Mouse (Mus musculus) thymus, adult 2 months (tissue): ENCODE data around the gene Dab1. TPM values are rescaled to one million over a fixed set of nuclear protein-coding genes. Genes with fewer than 3 reads are reported as not detected.

Experiments used
- DNase-seq: peaks from one replicate; pipeline ENCODE4 v3.0.0; 2021
- H3K27ac ChIP-seq: fragments of 200-500 bp; 2 replicates; pipeline ENCODE4 v1.5.1; 2012; ENCODE audit warnings: low read length, control low read depth; ENCODE audit not compliant: control insufficient read depth, insufficient read depth
- H3K27me3 ChIP-seq: fragments of 200-500 bp; 2 replicates; pipeline ENCODE4 v1.6.1; 2012; ENCODE audit warnings: mild to moderate bottlenecking, low read length, moderate library complexity, mixed read lengths; ENCODE audit not compliant: control insufficient read depth, insufficient read depth
- H3K36me3 ChIP-seq: fragments of 200-500 bp; 2 replicates; pipeline ENCODE4 v1.6.1; 2012; ENCODE audit warnings: mild to moderate bottlenecking, low read length, moderate library complexity; ENCODE audit not compliant: control insufficient read depth, insufficient read depth
- H3K4me1 ChIP-seq: fragments of 200-500 bp; replicated peaks from 2 replicates; pipeline ENCODE4 v1.6.1; 2012; ENCODE audit warnings: low read length; ENCODE audit not compliant: control insufficient read depth, insufficient read depth
- H3K4me3 ChIP-seq: fragments of 200-500 bp; 2 replicates; pipeline ENCODE4 v1.5.1; 2012; ENCODE audit warnings: mild to moderate bottlenecking, low read length, control low read depth, moderate library complexity; ENCODE audit not compliant: control insufficient read depth, insufficient read depth
- CTCF ChIP-seq: fragments of 200-500 bp; IDR thresholded peaks from 2 replicates; pipeline ENCODE4 v1.5.1; 2012; ENCODE audit warnings: mild to moderate bottlenecking, control low read depth, low read length, moderate library complexity, borderline replicate concordance; ENCODE audit not compliant: control insufficient read depth, poor library complexity, insufficient read depth; ENCODE audit errors: extremely low read depth
- POLR2A ChIP-seq: fragments of 200-500 bp; IDR thresholded peaks from 2 replicates; pipeline ENCODE4 v1.6.1; 2012; ENCODE audit warnings: mild to moderate bottlenecking, low read length, control low read depth, moderate library complexity; ENCODE audit not compliant: control insufficient read depth, poor library complexity, insufficient read depth; ENCODE audit errors: extremely low read depth
- WGBS: fragments of 180-500 bp; shearing (Covaris S2); methylation state at CpG from one replicate; pipeline ENCODE4 v1.1.7; 2018; 5-methylcytosine and 5-hydroxymethylcytosine counted together
- polyA plus RNA-seq: library from polyadenylated mRNA; depleted of rRNA; stranded (reverse); fragments of >200 nt; gene quantifications from 2 replicates; pipeline ENCODE4 v1.2.3, GENCODE M21; 2012

Gene Dab1
- polyA plus RNA-seq, 1 experiment = 0.28 TPM

DNA sequence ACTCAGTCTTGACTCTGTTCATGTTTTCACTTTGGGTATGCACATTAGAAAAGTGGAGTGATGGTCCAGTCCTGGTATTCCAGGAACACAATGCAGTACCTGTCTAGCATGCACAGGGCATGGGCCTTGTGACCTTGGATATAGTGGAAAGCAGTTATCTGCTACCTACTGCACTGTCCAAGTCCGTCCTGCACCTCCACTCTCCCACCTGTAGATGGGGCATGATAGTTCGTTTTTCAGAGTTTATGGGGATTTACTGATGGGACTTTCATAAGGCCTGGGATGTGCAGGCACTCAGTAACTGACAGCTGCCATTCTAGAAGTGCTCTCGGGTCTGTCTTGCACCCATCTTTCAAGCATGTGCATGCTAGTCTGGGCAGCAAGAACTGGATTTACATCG, 951.4 kb downstream of the Dab1 start:
- H3K4me1 ChIP-seq = no peaks in the 10 kb centered on the region
- H3K36me3 ChIP-seq = no peaks in the 10 kb centered on the region
- TF ChIP-seq POLR2A (no peak), CTCF (no peak)
- DNase-seq = no peak
- 77% methylated on average over 4 of the region's 4 CpGs for WGBS
- H3K27ac ChIP-seq = no peak overlapping the region
- H3K4me3 ChIP-seq = no peak overlapping the region
- H3K27me3 ChIP-seq = no peaks in the 10 kb centered on the region

GRCm38 (mm10) chr4:104572440-104572839, 953.3 kb downstream of the Dab1 start:
- 90% methylated on average over 8 of the region's 8 CpGs for WGBS
- H3K36me3 ChIP-seq = no peaks in the 10 kb centered on the region
- DNase-seq = no peak
- H3K4me1 ChIP-seq = no peaks in the 10 kb centered on the region
- no peak overlapping the region for H3K4me3 ChIP-seq
- TF ChIP-seq POLR2A (no peak), CTCF (no peak)
- no peaks in the 10 kb centered on the region for H3K27me3 ChIP-seq
- H3K27ac ChIP-seq = no peak overlapping the region

GRCm38 (mm10) chr4:104573419-104573818, 954.3 kb downstream of the Dab1 start:
- 88% methylated on average over 7 of the region's 7 CpGs for WGBS
- DNase-seq = no peak
- H3K4me1 ChIP-seq = no peaks in the 10 kb centered on the region
- no peak overlapping the region for H3K4me3 ChIP-seq
- TF ChIP-seq CTCF (no peak), POLR2A (no peak)
- no peak overlapping the region for H3K27ac ChIP-seq
- no peaks in the 10 kb centered on the region for H3K27me3 ChIP-seq
- no peaks in the 10 kb centered on the region for H3K36me3 ChIP-seq

DNA sequence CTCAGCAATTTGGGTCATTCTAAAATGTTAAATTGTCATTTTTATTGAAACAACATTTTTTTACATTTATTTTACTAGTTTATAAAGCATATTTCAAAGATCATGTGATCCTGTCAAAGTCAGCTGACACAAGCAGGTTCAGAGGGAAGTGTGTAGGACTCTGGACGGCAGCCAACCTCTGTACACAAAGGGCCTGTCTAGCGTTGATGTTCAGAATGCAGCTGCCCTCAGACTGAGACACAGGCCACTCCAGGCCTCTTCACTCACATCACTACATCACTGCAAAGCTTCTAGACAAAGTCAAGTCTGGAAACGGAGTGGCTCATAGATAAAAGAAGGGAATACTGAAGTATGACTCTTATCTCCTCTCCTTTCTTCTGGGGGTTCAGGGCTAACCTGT, 959.2 kb downstream of the Dab1 start:
- 48% methylated on average over 3 of the region's 3 CpGs for WGBS
- TF ChIP-seq CTCF = no peak
- no peak for TF ChIP-seq POLR2A
- no peak for DNase-seq
- Histone ChIP-seq H3K36me3 (no peaks in the 10 kb centered on the region), H3K4me3 (no peak overlapping the region), H3K27me3 (no peaks in the 10 kb centered on the region), H3K27ac (no peak overlapping the region), H3K4me1 (no peaks in the 10 kb centered on the region)

GRCm38 (mm10) chr4:104579946-104580544, 960.9 kb downstream of the Dab1 start:
- H3K27ac ChIP-seq = no peak overlapping the region
- TF ChIP-seq CTCF = no peak
- TF ChIP-seq POLR2A = no peak
- 82% methylated on average over 5 of the region's 5 CpGs for WGBS
- DNase-seq = no peak
- H3K4me1 ChIP-seq = no peaks in the 10 kb centered on the region
- H3K36me3 ChIP-seq = no peaks in the 10 kb centered on the region
- H3K27me3 ChIP-seq = no peaks in the 10 kb centered on the region
- no peak overlapping the region for H3K4me3 ChIP-seq

DNA sequence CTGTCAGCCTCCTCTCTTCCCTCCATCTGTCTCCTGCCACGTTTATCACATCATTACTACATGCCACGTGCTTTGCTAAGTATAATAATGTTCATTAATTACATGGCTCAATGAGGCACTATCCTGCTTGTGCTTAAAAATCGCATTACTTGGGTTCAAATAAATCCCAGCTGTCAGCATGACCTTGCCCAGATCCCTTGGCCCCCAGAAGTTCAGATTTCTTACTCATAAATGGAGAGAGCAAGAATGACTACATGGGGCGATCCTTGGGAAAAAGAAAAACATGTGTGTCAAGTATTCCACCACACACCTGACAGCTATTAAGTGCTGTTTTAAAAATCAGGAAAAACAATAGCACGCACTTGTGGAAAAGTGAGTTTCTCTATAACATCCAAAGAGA, 963.6 kb downstream of the Dab1 start:
- H3K4me1 ChIP-seq = no peaks in the 10 kb centered on the region
- no peak overlapping the region for H3K27ac ChIP-seq
- H3K36me3 ChIP-seq = no peaks in the 10 kb centered on the region
- no peaks in the 10 kb centered on the region for H3K27me3 ChIP-seq
- DNase-seq = no peak
- TF ChIP-seq POLR2A (no peak), CTCF (no peak)
- 83% methylated on average over 5 of the region's 5 CpGs for WGBS
- H3K4me3 ChIP-seq = no peak overlapping the region

DNA sequence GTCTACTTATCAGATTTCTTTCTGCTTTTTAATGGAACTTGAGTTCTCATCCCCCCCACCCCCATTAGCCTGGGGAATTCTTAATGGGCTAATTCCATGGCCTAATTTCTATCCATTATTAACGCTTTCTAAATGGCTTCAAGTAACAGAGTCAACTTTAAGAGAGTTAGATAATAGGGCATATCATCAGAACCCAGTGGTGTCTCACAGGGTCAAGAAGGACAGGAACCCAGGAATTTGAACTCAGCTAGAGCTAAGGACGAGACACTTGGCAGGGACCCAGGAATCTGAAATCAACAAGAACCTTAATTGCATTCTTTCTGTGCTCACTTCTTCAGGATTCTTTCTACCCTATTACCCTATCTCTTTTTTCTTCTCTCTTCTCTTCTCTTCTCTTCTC, 968.7 kb downstream of the Dab1 start:
- no peaks in the 10 kb centered on the region for H3K27me3 ChIP-seq
- DNase-seq = no peak
- H3K4me1 ChIP-seq = no peaks in the 10 kb centered on the region
- H3K4me3 ChIP-seq = no peak overlapping the region
- H3K27ac ChIP-seq = no peak overlapping the region
- H3K36me3 ChIP-seq = no peaks in the 10 kb centered on the region
- TF ChIP-seq CTCF (no peak), POLR2A (no peak)
- WGBS = 79% methylated on average over 2 of the region's 2 CpGs

- Histone ChIP-seq H3K4me1 (no peaks in the 10 kb centered on the region), H3K27ac (no peak overlapping the region), H3K27me3 (no peaks in the 10 kb centered on the region), H3K4me3 (no peak overlapping the region), H3K36me3 (no peaks in the 10 kb centered on the region)
- no peak for DNase-seq
- TF ChIP-seq CTCF (no peak), POLR2A (no peak)
- WGBS = 95% methylated on average over 7 of the region's 7 CpGs
These were observed 977.8 kb downstream of the Dab1 start for GRCm38 (mm10) chr4:104596936-104597335.
